Mouse (Mus musculus): Measurements from ENCODE around the gene Hist2h2ac. TPM values are rescaled to one million over a fixed set of nuclear protein-coding genes. Genes with fewer than 3 reads are reported as not detected.
A peak's percentile ranks its signal among the peaks of the same experiment; 100 is the strongest.
"Not testable (repeated sequence)": the region's sequence is repeated elsewhere in the genome, so short reads cannot be mapped to it uniquely, and the experiment has no call there.

Gene Hist2h2ac
- polyA plus RNA-seq, 1 experiment from 2014 or later, result 2.3 TPM

DNA sequence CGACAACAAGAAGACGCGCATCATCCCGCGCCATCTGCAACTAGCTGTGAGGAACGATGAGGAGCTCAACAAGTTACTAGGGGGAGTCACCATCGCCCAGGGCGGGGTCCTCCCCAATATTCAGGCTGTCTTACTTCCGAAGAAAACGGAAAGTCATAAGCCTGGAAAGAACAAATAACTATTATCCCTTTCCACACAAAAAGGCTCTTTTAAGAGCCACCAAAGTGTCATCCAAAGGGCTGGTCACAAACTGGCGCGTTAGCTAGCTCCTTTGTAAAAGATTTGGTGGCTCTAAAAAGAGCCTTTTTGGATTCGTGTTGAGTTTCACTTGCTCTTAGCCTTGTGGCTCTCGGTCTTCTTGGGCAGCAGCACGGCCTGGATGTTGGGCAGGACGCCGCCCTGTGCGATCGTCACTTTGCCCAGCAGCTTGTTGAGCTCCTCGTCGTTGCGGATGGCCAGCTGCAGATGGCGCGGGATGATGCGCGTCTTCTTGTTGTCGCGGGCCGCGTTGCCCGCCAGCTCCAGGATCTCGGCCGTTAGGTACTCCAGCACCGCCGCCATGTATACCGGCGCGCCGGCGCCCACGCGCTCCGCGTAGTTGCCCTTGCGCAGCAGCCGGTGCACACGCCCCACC is 432 bp downstream of the Hist2h2ac start:
- H3K4me1 ChIP-seq (replicated peaks; ENCODE audit: control insufficient read depth, insufficient read depth, low read length), result peaks cover 29% of the 10 kb centered on the region
- peak overlapping the region; percentile 78 for H3K9ac ChIP-seq
- under 1% methylated on average over 29 of the region's 47 CpGs for WGBS
- H3K4me3 ChIP-seq (replicated peaks; ENCODE audit: low read length), result peak overlapping the region; percentile 54
- peak overlapping the region; percentile 96 for H3K27ac ChIP-seq
- peak overlapping the region; percentile 89 for H3K4me2 ChIP-seq (replicated peaks)
- peak; percentile 32 for DNase-seq (ENCODE audit: low spot score)
- not testable (repeated sequence) for H3K36me3 ChIP-seq (replicated peaks; ENCODE audit: control insufficient read depth, insufficient read depth); H3K27me3 ChIP-seq (ENCODE audit: control insufficient read depth, insufficient read depth, low read length); H3K9me3 ChIP-seq (ENCODE audit: control insufficient read depth, low read length)
- ATAC-seq (ENCODE audit: low FRiP score), result 0 out of 2 replicates have a peak, but pooled peaks have one; percentile 5

DNA sequence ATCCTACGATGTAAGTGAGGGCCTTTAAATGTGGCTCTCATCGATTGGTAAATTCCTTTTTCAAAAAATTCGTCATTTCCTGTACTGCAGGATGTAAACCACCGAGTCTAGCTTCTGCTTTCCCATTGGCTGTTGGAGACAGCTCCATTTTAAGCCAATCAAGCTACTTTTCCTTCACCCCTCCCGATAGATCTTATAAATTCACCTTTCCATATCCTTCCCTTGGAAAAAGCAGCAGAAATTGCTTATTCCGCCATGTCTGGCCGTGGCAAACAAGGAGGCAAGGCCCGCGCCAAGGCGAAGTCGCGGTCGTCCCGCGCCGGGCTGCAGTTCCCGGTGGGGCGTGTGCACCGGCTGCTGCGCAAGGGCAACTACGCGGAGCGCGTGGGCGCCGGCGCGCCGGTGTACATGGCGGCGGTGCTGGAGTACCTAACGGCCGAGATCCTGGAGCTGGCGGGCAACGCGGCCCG is 984 bp downstream of the Hist2h2ac start, which contains the start of the genes Bola1 and Hist2h2ab:
TSS of gene Bola1 (minus strand) at position 49 of the 470 bp plus-strand sequence.
TSS of gene Hist2h2ab (plus strand) at position 205 of the 470 bp plus-strand sequence.
- DNase-seq (ENCODE audit: low spot score), result peak; percentile 89
- no peaks in the 10 kb centered on the region for H3K27me3 ChIP-seq (ENCODE audit: control insufficient read depth, insufficient read depth, low read length)
- peak within 1 kb of the TSS; percentile 89 for H3K4me2 ChIP-seq (replicated peaks)
- H3K9ac ChIP-seq, result peak within 1 kb of the TSS; percentile 78
- H3K36me3 ChIP-seq (replicated peaks; ENCODE audit: control insufficient read depth, insufficient read depth), result no peaks in the 10 kb centered on the region
- H3K9me3 ChIP-seq (ENCODE audit: control insufficient read depth, low read length), result no peaks in the 10 kb centered on the region
- H3K4me3 ChIP-seq (replicated peaks; ENCODE audit: low read length), result peak within 1 kb of the TSS; percentile 54
- ATAC-seq (ENCODE audit: low FRiP score), result peak; percentile 94
- peaks cover 29% of the 10 kb centered on the region for H3K4me1 ChIP-seq (replicated peaks; ENCODE audit: control insufficient read depth, insufficient read depth, low read length)
- WGBS, result under 1% methylated on average over 37 of the region's 37 CpGs
- peak within 1 kb of the TSS; percentile 96 for H3K27ac ChIP-seq

DNA sequence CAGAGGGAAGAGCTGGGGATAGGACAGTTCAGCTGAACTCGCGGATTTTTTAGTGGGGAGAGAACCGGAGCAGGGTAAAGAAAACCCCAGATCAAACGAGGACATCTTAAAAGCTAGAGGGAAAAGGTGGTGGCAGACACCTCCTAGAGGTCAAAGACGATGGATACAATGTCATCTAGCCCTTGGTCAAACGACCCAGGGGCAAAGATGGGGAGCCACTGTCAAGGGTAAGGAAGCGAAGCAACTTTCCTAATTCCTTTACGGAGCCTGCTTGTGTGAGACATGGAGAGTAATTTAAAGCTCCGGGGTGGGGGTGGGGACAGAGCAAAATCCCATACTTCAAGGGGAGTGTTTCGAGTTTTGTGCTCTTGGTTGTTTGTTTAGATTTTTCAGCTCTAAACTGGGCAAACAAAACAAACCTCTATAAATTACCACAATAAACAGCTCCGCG is 1.5 kb downstream of the Hist2h2ac start:
- Histone ChIP-seq H3K9me3 (ENCODE audit: control insufficient read depth, low read length) (no peaks in the 10 kb centered on the region), H3K27me3 (ENCODE audit: control insufficient read depth, insufficient read depth, low read length) (no peaks in the 10 kb centered on the region), H3K4me1 (replicated peaks; ENCODE audit: control insufficient read depth, insufficient read depth, low read length) (peaks cover 29% of the 10 kb centered on the region), H3K9ac (peak overlapping the region; percentile 78), H3K27ac (peak overlapping the region; percentile 96), H3K4me3 (replicated peaks; ENCODE audit: low read length) (peak overlapping the region; percentile 54), H3K4me2 (replicated peaks) (peak overlapping the region; percentile 89), H3K36me3 (replicated peaks; ENCODE audit: control insufficient read depth, insufficient read depth) (no peaks in the 10 kb centered on the region)
- peak; percentile 15; the same call in 1 of the 2 replicates for ATAC-seq (ENCODE audit: low FRiP score)
- under 1% methylated on average over 12 of the region's 12 CpGs for WGBS
- DNase-seq (ENCODE audit: low spot score), result no peak

DNA sequence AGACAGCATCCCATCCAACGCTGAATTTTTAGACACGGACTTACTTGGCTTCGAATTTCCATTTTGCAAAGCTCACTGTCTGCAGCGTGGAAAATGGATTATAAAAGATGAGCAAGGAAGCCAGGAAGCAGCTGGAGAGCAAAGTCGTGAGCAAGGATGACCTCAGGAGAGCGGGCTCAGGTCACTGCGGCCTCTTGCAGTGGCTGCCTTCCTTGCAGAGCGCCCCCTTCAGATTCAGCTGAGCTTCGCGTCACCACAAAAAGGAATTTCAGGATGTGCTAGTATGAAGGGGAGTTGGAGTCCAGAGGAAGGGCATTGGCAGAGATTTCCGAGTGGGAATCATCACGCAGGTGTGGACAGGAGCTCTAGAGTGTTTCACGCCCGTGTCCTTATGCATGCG is 11.4 kb downstream of the Hist2h2ac start:
- no peak for ATAC-seq (ENCODE audit: low FRiP score)
- DNase-seq (ENCODE audit: low spot score), result no peak
- WGBS, result 23% methylated on average over 15 of the region's 15 CpGs

DNA sequence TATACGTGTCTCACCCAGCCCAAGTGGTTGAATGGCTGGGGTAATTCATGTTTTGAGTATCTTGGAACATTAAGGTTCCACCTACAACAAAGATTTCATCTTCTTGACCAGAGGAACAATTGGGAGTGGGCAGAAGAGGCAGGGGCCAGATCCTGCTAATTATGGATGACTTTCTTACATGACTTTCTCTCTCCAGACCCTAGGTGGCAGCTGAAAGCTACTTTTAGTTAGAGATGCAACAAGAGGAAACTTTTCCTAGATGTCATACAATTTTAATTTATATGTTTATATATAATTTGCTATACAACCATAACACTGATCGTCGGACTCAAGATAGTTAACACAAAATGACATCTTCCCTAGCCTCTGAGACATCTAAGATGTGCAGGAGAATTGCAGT is 12.9 kb downstream of the Hist2h2ac start:
- no peak overlapping the region for H3K4me2 ChIP-seq (replicated peaks)
- H3K4me1 ChIP-seq (replicated peaks; ENCODE audit: control insufficient read depth, insufficient read depth, low read length), result no peaks in the 10 kb centered on the region
- H3K4me3 ChIP-seq (replicated peaks; ENCODE audit: low read length), result no peak overlapping the region
- no peaks in the 10 kb centered on the region for H3K9me3 ChIP-seq (ENCODE audit: control insufficient read depth, low read length)
- no peak overlapping the region for H3K9ac ChIP-seq
- H3K36me3 ChIP-seq (replicated peaks; ENCODE audit: control insufficient read depth, insufficient read depth), result no peaks in the 10 kb centered on the region
- no peak overlapping the region for H3K27ac ChIP-seq
- no peak for DNase-seq (ENCODE audit: low spot score)
- H3K27me3 ChIP-seq (ENCODE audit: control insufficient read depth, insufficient read depth, low read length), result no peaks in the 10 kb centered on the region
- no peak for ATAC-seq (ENCODE audit: low FRiP score)
- WGBS, result 88% methylated on average over 3 of the region's 3 CpGs

More for the DNA sequence above, 11.4 kb downstream of the Hist2h2ac start:
- H3K4me1 ChIP-seq (replicated peaks; ENCODE audit: control insufficient read depth, insufficient read depth, low read length), result no peaks in the 10 kb centered on the region
- no peaks in the 10 kb centered on the region for H3K36me3 ChIP-seq (replicated peaks; ENCODE audit: control insufficient read depth, insufficient read depth)
- no peak overlapping the region for H3K4me2 ChIP-seq (replicated peaks)
- no peak overlapping the region for H3K27ac ChIP-seq
- H3K9ac ChIP-seq, result no peak overlapping the region
- no peaks in the 10 kb centered on the region for H3K27me3 ChIP-seq (ENCODE audit: control insufficient read depth, insufficient read depth, low read length)
- no peak overlapping the region for H3K4me3 ChIP-seq (replicated peaks; ENCODE audit: low read length)
- H3K9me3 ChIP-seq (ENCODE audit: control insufficient read depth, low read length), result no peaks in the 10 kb centered on the region

DNA sequence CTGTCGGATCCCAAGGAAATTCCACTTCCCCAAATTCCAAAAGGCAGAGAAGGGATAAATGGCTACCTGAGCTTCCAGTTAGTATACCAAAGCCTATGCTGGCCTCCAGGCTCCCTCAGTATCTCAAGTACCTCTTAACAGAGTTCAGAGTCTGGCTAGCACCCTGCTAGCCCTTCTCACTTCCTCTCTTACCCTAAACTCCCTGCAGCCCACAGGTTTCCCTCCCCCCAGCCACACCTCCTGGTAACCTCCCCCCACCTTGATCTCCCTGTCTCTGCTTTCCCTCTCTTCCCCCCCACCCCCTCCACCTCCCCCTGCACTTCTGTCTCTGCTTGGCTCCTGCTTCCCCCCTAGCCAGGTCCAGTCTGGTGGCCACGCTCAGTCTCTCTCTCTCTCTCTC is 20.9 kb downstream of the Hist2h2ac start:
- Histone ChIP-seq H3K4me3 (replicated peaks; ENCODE audit: low read length) (no peak overlapping the region), H3K36me3 (replicated peaks; ENCODE audit: control insufficient read depth, insufficient read depth) (peaks cover 1% of the 10 kb centered on the region; the same call in 1 of the 2 replicates), H3K27me3 (ENCODE audit: control insufficient read depth, insufficient read depth, low read length) (no peaks in the 10 kb centered on the region), H3K27ac (no peak overlapping the region), H3K4me1 (replicated peaks; ENCODE audit: control insufficient read depth, insufficient read depth, low read length) (peaks cover 16% of the 10 kb centered on the region), H3K4me2 (replicated peaks) (no peak overlapping the region), H3K9ac (no peak overlapping the region), H3K9me3 (ENCODE audit: control insufficient read depth, low read length) (no peaks in the 10 kb centered on the region)
- no peak for DNase-seq (ENCODE audit: low spot score)
- ATAC-seq (ENCODE audit: low FRiP score), result no peak
- WGBS, result 76% methylated on average over 2 of the region's 2 CpGs

DNA sequence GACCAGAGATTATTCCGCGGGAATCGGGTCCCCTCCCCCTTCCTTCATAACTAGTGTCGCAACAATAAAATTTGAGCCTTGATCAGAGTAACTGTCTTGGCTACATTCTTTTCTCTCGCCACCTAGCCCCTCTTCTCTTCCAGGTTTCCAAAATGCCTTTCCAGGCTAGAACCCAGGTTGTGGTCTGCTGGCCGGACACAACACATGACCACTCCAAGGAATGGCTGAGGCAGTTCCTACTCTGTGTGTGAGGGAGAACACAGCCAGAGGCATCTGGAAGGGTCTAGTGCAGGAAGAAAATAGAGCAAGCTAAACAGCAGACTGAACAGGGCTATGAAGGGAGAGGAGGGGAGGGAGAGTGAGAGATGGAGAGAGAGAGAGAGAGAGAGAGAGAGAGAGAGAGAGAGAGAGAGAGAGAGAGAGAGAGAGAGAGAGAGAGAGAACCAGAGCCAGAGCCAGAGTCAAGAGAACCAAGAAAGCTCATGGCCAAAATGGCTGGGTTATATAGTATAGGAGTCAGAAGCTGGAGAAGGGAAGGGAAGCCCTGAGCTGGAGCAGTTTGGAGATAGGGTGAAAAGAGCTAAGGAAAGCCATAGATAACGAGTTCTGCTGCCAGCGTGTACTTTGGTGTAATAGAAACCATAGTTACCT is 22.0 kb downstream of the Hist2h2ac start:
- H3K4me2 ChIP-seq (replicated peaks), result peak overlapping the region; percentile 76
- H3K4me3 ChIP-seq (replicated peaks; ENCODE audit: low read length); H3K27ac ChIP-seq; H3K9me3 ChIP-seq (ENCODE audit: control insufficient read depth, low read length); H3K27me3 ChIP-seq (ENCODE audit: control insufficient read depth, insufficient read depth, low read length); DNase-seq (ENCODE audit: low spot score); ATAC-seq (ENCODE audit: low FRiP score); H3K9ac ChIP-seq: not testable (repeated sequence)
- peaks cover 11% of the 10 kb centered on the region for H3K36me3 ChIP-seq (replicated peaks; ENCODE audit: control insufficient read depth, insufficient read depth)
- 41% methylated on average over 6 of the region's 8 CpGs for WGBS
- peaks cover 16% of the 10 kb centered on the region for H3K4me1 ChIP-seq (replicated peaks; ENCODE audit: control insufficient read depth, insufficient read depth, low read length)

DNA sequence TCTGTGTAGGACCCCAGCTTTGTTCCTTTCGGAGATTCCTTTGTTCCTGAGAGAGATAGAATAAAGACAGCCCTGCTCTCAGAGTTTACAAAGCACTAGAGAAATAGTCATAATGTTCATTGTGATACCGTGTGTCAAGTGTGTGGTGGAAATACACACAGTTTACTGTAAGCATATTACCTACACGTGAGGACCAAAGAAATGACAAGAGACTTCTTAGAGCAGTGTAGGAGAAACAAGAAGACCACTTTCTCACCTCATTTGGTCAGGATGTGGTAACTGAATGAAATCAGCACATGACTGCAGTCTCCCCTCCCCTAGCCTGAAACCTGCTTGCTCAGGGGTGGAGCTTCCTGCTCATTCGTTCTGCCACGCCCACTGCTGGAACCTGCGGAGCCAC is 22.5 kb downstream of the Hist2h2ac start:
- peaks cover 17% of the 10 kb centered on the region for H3K36me3 ChIP-seq (replicated peaks; ENCODE audit: control insufficient read depth, insufficient read depth)
- no peaks in the 10 kb centered on the region for H3K9me3 ChIP-seq (ENCODE audit: control insufficient read depth, low read length)
- H3K9ac ChIP-seq, result peak overlapping the region; percentile 81
- ATAC-seq (ENCODE audit: low FRiP score), result peak; percentile 32; the same call in 1 of the 2 replicates
- H3K27ac ChIP-seq, result peak overlapping the region; percentile 44; the same call in 1 of the 2 replicates
- H3K4me3 ChIP-seq (replicated peaks; ENCODE audit: low read length), result peak overlapping the region; percentile 53
- 5% methylated on average over 6 of the region's 6 CpGs for WGBS
- no peaks in the 10 kb centered on the region for H3K27me3 ChIP-seq (ENCODE audit: control insufficient read depth, insufficient read depth, low read length)
- peak overlapping the region; percentile 76 for H3K4me2 ChIP-seq (replicated peaks)
- peaks cover 16% of the 10 kb centered on the region for H3K4me1 ChIP-seq (replicated peaks; ENCODE audit: control insufficient read depth, insufficient read depth, low read length)
- peak; percentile 60 for DNase-seq (ENCODE audit: low spot score)

DNA sequence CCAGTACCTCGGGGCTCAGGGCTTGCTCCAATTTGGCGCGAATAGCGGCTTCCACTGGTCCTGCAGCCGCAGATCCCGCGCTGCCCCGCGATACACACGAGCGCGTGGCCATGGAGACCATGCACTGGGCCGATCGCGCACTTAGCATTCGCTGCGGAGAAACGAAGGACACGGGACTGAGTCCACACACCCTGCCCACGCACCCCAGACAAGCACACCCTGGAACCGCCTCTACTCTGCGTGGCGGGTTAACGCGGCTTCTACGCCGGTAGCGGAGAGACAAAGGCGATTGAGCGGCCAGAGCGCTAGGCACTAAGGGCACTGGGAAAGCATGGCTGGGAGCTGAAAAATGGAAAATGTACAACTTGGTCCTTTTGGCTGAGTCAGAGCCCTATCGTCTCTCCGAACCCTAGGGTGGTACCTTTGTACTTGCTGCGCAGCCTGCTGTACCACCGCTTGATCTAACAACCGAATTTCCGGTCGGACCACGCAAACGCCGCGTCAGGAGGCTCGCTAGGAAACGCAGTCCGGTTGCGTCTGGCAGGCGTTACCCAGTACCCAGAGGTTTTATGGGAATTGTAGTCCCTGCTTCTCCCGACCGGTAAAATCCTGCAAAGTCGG is 23.4 kb downstream of the Hist2h2ac start:
- Histone ChIP-seq H3K9ac (peak overlapping the region; percentile 81), H3K4me3 (replicated peaks; ENCODE audit: low read length) (peak overlapping the region; percentile 53), H3K4me1 (replicated peaks; ENCODE audit: control insufficient read depth, insufficient read depth, low read length) (peaks cover 16% of the 10 kb centered on the region), H3K4me2 (replicated peaks) (peak overlapping the region; percentile 76), H3K27ac (peak overlapping the region; percentile 97), H3K36me3 (replicated peaks; ENCODE audit: control insufficient read depth, insufficient read depth) (peaks cover 26% of the 10 kb centered on the region), H3K27me3 (ENCODE audit: control insufficient read depth, insufficient read depth, low read length) (no peaks in the 10 kb centered on the region), H3K9me3 (ENCODE audit: control insufficient read depth, low read length) (no peaks in the 10 kb centered on the region)
- under 1% methylated on average over 50 of the region's 50 CpGs for WGBS
- peak; percentile 92 for DNase-seq (ENCODE audit: low spot score)
- ATAC-seq (ENCODE audit: low FRiP score), result peak; percentile 94
